Mouse (Mus musculus): ENCODE measurements at regions not wholly inside any gene's neighbourhood (a gene's known extent, or its start where the extent isn't known, plus 50 kb on each side); places are given as distances from the start of the nearest gene placed in this dataset.

DNA sequence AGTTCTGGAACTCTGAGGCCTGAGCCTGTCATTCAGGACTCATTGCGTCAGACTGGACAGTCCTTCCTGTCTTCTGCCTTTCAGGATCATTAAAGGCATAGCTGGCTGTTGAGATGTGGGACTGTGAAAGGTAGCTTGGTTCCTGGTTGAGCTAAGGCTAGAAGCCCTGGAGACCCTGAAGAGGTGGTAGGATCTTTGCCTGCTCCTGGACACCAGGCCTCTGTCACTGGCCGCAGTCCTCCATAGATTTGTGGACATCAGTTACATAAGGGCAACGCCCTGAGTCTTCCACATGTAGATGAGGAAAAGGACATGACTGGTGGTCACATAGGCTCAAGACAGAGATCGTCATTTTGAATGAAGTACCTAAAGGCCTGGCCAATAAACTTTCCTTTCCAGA, 127.9 kb downstream of the Opa1 start:
- DNase-seq (ENCODE audit: extremely low spot score) = no peak

GRCm38 (mm10) chr16:29707656-29708055, 128.5 kb downstream of the Opa1 start:
- no peak for DNase-seq (ENCODE audit: extremely low spot score)

DNA sequence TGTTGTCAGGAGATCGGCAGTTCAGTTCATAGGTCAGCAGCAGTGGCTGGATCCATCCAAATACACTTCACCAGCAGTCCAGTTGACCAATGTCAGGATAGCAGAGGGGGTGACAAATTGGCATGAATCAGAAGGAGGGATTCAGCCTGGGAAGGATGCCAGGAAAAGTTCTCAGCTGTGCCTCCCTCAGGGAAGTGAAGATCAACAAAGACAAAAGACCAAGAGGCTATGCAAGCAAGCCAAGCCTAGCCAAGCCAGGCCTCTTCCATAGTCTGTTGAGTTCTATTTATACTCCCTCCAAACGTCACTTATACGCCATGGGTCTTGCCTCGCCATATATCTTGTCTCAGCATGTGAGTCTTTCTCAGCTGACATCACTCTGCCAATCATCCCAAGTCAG, 129.9 kb downstream of the Opa1 start:
- no peak for DNase-seq (ENCODE audit: extremely low spot score)

DNA sequence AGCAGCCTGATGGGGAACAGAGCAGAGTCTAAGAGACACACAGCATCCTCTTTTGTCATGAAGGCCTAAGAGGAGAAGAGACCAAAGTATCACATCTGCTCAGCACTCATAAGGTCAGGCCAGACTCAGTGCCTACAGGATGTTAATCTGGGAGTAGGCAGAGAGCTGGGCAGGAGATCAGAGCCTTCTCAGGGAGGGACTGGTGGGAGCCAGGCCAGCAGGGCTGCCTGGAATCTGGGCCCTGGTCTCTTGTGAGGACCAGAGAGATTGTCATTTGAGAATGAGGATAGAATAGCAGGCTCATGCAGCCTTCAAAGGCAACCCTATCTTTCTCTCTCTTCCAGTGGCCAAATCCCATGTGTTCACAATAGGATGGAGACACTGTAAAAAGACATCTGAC, 132.3 kb downstream of the Opa1 start:
- no peak for DNase-seq (ENCODE audit: extremely low spot score)

- no peak for DNase-seq (ENCODE audit: extremely low spot score)
Observed at GRCm38 (mm10) chr16:29711912-29712681, 133.0 kb downstream of the Opa1 start.

- no peak for DNase-seq (ENCODE audit: extremely low spot score)
Observed at GRCm38 (mm10) chr16:29714612-29715127, 135.5 kb downstream of the Opa1 start.

DNA sequence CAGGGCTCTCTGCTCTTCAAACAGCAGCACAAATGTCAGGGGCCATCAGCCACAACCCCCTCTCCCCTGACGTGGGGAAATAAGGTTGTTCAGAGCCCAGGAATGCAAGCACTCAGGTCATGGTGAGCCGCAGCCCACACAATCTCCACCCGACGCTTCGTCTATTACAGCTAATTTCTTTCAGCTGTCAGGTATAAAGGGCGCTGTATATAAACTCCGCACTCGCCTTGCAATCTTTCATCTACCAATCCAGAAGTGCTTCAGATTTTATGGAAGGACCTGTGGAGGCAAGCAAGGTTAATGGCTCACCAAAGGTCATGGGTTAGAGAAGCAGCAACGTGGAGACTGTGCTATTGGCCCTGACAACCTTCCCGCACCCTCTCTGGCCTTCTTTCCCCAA, 139.8 kb downstream of the Opa1 start:
- no peak for DNase-seq (ENCODE audit: extremely low spot score)

DNA sequence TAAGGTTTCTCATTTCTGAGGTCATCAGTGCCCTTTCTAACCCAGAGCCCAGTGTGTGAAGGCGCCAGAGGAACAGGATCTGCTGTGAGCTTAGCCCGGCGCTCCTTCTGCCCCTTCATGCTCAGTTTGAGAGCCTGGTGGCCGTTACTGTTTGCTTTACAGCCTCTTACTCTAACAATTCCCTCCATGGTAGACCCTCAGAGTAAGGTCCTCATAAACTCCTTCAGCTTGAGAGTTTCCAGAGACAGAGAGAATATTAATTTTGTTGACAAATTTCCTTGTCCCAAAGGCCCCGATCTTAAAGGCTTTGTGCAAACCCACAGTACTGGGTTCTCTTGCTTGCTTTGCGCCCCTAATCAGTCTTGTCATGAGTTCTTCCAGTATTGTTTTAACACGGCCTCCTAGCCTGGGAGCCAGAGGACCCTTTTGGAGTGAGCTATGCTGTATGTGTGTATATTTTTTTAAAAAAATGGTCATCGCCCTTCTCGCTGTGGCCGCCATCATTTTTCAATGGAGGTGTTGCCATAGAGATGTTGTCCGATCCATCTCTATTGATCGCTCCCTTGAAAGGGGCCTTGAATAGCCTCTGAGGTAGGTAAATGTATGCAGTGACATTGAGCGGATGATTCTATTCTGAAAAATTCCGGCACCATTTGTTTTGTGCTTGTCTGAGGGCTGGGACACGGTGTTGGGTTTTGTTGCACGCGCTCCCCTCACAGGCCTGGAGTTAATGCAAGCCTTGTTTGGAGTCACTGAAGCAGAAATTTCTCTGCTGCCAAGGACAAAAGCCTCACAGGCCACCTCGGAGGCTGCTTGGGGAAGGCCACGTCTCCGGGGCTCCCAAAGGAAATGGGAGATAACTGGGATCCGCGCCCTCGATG, 140.7 kb downstream of the Opa1 start:
- DNase-seq (ENCODE audit: extremely low spot score) = peak; percentile 71

DNA sequence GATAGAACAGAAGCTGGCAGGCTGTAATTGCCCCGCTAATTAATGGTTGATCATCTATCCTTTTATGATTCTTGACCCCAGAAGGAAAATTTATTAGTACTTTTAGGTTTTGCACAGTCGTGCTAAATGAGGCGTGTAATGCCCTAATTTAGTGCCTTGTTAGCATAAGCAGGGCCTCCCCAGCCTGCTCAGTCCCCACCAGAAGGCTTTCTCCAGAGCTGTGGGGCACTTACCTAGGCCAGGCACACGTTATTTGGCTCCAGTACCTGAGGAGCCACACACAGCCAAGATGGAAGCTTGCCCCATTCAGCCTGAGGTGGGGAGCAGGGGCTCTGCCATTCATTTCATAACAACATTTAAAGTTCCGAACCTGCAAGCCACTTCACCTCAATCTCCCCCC, 146.0 kb downstream of the Opa1 start:
- no peak for DNase-seq (ENCODE audit: extremely low spot score)

GRCm38 (mm10) chr16:29725563-29725962, 146.4 kb downstream of the Opa1 start:
- no peak for DNase-seq (ENCODE audit: extremely low spot score)

DNA sequence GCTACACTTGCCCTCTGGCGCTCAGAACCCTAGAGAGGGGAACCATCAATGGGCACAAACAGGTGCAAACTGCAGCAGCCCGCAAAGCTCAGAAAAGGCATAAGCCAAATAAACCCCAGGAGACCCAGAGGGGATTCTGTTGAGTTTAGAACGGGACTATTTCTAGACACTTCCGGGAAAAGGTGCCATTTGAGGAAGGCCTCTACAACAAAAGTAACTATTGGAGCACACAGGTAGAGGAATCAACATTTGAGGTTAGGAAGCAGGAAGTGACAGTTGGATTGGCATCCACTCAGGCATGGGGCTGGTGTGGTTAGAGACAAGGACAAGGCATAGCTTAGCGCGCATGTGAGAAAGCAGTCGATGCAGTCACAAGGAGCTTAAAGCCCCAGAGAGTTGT, 148.3 kb downstream of the Opa1 start:
- DNase-seq (ENCODE audit: extremely low spot score) = no peak

GRCm38 (mm10) chr16:29728769-29729481, 149.8 kb downstream of the Opa1 start:
- DNase-seq (ENCODE audit: extremely low spot score) = peak; percentile 84

GRCm38 (mm10) chr16:29730010-29730409, 150.9 kb downstream of the Opa1 start:
- no peak for DNase-seq (ENCODE audit: extremely low spot score)

- DNase-seq (ENCODE audit: extremely low spot score) = no peak
Observed at GRCm38 (mm10) chr16:29732889-29733288, 153.8 kb downstream of the Opa1 start.

GRCm38 (mm10) chr16:29733847-29734246, 154.7 kb downstream of the Opa1 start:
- DNase-seq (ENCODE audit: extremely low spot score) = no peak

DNA sequence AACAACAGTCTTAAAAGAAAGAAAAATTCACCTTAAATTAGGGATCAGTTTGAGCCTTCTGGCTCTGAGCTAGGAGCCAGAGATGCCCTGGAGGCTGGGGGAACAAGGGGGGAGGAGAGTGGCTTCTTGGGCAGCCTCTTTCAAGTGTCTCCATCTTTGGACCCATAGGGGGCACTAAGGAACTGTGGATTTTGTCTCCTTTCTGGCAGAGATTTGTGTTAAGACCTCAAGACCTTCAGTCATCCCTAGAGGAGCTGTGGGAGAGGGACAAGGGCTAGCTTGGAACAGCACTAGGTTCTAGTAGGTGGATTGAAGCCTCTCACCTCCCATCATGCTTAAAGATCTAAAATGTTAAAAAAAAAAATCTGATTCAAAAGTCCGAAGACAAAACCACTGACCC, 155.2 kb downstream of the Opa1 start:
- DNase-seq (ENCODE audit: extremely low spot score) = peak; percentile 85

GRCm38 (mm10) chr16:29734738-29735250, 155.7 kb downstream of the Opa1 start:
- DNase-seq (ENCODE audit: extremely low spot score) = peak; percentile 85

GRCm38 (mm10) chr16:29735371-29736008, 156.4 kb downstream of the Opa1 start:
- peak; percentile 63 for DNase-seq (ENCODE audit: extremely low spot score)

DNA sequence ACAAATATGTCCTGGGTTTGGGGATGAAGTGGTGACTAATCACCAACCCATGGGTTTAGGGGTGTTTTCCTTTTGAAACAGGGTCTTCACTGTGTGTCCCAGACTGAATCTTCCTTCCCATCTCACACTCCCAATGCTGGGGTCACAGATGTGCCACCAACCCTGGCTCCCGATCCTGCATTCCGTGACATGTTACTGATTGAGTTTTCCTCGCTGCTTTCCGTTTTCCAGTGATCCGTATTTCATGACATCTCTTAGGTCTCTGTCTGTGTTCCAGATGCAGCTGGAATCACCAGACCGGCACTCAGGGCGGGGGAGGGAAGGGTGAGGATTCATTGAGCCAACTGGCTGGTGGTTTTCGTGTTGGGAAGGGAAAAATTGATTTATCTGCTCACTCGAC, 157.1 kb downstream of the Opa1 start:
- DNase-seq (ENCODE audit: extremely low spot score) = no peak

GRCm38 (mm10) chr16:29738075-29738474, 158.9 kb downstream of the Opa1 start:
- DNase-seq (ENCODE audit: extremely low spot score) = no peak

- DNase-seq (ENCODE audit: extremely low spot score) = no peak
Observed at GRCm38 (mm10) chr16:29742497-29743230, 163.5 kb downstream of the Opa1 start.

All from embryo, embryonic 9.5 days (tissue).